Mouse (Mus musculus): ENCODE data around the gene Cttnbp2nl. TPM values are rescaled to one million over a fixed set of nuclear protein-coding genes. Genes with fewer than 3 reads are reported as not detected.

Cttnbp2nl gene
- total RNA-seq, 2 experiments from 2014 or later: 35.3 to 36.3 TPM

DNA sequence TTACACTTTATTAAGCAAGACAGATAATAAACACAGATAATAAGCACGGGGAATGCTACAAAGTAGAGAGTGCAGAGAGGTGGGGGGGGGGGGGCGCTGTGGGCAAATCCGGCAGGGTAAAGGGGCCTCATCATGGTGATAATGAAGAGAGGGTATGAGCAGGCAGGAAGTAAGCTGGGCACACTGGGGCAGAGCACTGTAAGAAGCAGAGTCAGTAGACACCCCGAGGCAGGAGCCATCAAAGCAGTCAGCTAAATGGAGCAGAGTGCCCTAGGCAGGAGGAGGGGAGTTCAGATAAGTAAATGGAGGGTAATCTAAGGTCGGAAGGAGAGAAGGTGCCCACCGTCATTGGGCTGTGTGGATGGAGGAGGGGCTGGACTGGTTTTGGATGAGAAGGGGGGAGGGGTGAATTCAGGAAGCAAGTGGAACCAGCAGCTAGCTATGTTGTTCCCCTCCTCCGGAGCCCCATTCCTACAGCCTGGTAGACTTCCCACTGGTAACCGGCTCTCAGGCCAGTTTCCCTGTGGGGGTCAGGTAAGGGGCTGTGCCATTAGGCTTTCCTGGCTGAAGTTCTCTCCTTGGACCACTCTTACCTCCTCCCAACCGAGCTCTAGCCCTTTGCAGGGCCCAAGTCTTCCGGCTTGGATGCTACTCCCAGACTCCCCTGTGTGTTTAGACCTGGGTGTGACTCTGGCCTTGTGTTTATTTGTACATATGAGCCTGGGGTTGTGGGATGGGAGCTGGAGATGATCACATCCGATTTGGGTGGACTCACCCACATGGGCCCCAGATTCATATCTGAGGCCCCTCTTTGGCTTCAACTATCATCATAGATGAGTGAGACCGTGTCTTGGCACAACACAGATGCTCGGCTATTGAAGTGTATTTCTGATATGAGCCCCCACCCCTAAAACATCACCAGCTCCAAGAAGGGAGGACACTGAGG is 89.3 kb downstream of the Cttnbp2nl start:
- no peak for DNase-seq

GRCm38 (mm10) chr3:104962866-104963265 is 90.1 kb downstream of the Cttnbp2nl start:
- no peak for DNase-seq

- DNase-seq: peak; percentile 37
Observed at GRCm38 (mm10) chr3:104962141-104962611, 90.8 kb downstream of the Cttnbp2nl start.

GRCm38 (mm10) chr3:104961066-104962059 is 91.6 kb downstream of the Cttnbp2nl start, which contains the start of gene Wnt2b:
Gene Wnt2b, minus strand, starts transcription at chr3:104961921.
- DNase-seq: peak; percentile 29

DNA sequence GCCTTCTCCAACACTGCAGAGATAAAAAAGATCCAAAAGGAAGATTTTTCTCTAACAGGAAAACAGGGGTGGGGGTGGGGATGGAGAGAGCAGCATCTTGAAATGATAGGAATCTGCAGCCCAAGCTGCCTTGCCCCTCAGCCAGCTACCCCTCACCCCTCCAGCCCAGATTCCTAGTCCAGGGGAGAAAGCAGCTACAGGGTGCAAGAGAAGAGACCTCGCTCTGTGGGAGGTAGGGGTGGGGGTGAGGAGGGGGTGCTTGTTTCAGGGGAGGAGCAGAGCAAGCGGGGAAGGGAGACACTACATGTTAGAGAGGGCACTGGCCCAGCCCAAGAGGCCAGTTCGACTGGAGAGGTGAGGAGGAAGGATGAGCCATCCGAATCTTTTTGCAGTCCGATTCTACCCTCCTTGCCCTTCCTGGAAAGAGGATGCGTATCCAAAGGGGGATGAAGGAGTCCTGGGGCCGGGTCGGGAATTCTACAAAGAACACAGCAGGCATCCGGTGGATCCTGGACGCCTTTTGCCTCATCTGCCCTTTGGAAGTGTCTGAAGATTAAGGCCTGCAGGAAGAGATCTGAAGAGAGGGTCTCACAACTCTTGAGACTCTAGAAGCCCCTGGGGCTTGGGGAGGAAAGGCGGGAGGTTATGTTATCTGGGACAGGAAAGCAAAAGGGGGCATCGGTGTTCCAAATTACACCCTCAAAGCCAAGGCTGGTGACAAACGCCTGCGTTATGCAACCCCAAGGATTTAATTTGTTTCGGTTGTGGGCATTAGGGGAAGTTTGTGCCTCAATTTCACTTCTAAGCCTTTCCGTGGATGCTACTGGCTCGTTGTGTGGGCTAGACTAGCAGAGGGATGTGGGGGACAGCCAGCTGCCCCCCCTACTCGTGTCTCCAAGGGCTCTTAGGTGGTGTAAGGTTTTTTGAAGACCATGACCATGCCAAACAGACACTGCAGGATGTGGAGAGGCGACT is 92.6 kb downstream of the Cttnbp2nl start:
- no peak for DNase-seq

GRCm38 (mm10) chr3:104956131-104956581 is 96.8 kb downstream of the Cttnbp2nl start:
- no peak for DNase-seq

DNA sequence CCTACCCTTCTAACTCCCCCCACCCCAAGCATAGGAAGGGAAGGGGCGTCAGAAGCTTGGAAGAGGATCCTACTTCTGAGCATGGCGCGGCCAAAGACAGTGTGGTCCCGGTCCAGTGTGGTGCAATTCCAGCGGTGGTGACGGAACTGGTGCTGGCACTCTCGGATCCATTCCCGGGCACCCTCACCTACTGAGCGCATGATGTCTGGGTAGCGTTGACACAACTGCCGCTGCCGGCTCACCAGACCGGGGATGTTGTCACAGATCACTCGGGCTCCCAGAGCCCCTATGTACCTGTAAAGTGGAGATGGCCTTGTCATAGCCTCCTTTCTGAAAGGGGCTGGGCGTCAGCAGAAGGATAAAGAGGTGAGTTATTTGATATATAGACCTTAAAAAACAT is 98.4 kb downstream of the Cttnbp2nl start:
- no peak for DNase-seq

DNA sequence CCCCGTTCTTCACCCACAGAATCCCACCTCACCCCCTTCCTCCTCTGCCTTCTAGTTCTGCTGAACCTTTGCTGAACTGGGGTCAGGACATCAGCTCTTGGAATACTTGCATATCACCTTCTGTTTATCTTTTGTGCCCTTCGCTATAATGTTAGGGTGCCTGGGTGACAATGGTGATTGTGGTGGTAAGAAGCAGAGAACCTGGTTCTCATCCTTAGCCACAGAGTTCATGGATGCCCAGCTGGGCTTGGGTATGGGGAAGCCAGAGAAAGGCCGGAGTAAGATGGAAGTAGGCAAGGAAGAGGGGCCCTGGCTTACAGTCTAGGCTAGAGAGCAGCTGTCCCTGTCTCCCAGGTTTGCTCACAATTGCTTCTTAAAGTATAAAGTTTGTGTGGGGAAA is 98.8 kb downstream of the Cttnbp2nl start:
- DNase-seq: no peak

GRCm38 (mm10) chr3:104952891-104953670 is 99.9 kb downstream of the Cttnbp2nl start:
- DNase-seq: peak; percentile 21

Other genes starting within 250 kb of the Cttnbp2nl start
- gene Mov10, start 234.6 kb downstream of the Cttnbp2nl start, total RNA-seq (2021): 10 to 100 TPM; 17.1 to 17.2 TPM
- 10 to 100 TPM; 21.6 to 22.3 TPM for gene St7l, start 189.1 kb downstream of the Cttnbp2nl start, total RNA-seq (2021)
- gene Capza1, start 188.6 kb downstream of the Cttnbp2nl start, total RNA-seq (2021): 10 to 100 TPM; 85.2 to 91.6 TPM
- 1 to 10 TPM; 1.0 to 1.7 TPM for gene Wnt2b, start 91.2 kb downstream of the Cttnbp2nl start, total RNA-seq (2021)
- gene 4930564D02Rik, start 13.7 kb upstream of the Cttnbp2nl start, total RNA-seq (2021): not detected

All from heart, postnatal 4 days (tissue).